Mouse (Mus musculus) kidney, postnatal 10 days (tissue): ENCODE measurements around the gene Hist1h2bg.

Experiments
- DNase-seq: peaks from one replicate; pipeline ENCODE4 v3.0.0; 2021; ENCODE audit warnings: mixed read lengths

Hist1h2bg gene

GRCm38 (mm10) chr13:23571022-23571503 lies at the start of gene Hist1h2bg, which contains the start of gene Hist1h2ae:
TSS of gene Hist1h2bg (plus strand) at chr13:23571396.
TSS of gene Hist1h2ae (minus strand) at chr13:23571220.
- DNase-seq = peak; percentile 69

GRCm38 (mm10) chr13:23521703-23522102 lies 49.5 kb upstream of the Hist1h2bg start:
- peak; percentile 83 for DNase-seq

GRCm38 (mm10) chr13:23523976-23524375 lies 47.2 kb upstream of the Hist1h2bg start:
- DNase-seq = no peak

GRCm38 (mm10) chr13:23524654-23525053 lies 46.5 kb upstream of the Hist1h2bg start:
- DNase-seq = peak; percentile 77

- DNase-seq = peak; percentile 38
Measured at GRCm38 (mm10) chr13:23525901-23526300, 45.3 kb upstream of the Hist1h2bg start.

GRCm38 (mm10) chr13:23526312-23526711 lies 44.9 kb upstream of the Hist1h2bg start:
- peak; percentile 93 for DNase-seq

- no peak for DNase-seq
Measured at GRCm38 (mm10) chr13:23529005-23529404, 42.2 kb upstream of the Hist1h2bg start.

- DNase-seq = no peak
Measured at GRCm38 (mm10) chr13:23529480-23530165, 41.6 kb upstream of the Hist1h2bg start.

GRCm38 (mm10) chr13:23530181-23530900 lies 40.9 kb upstream of the Hist1h2bg start:
- DNase-seq = peak; percentile 73

GRCm38 (mm10) chr13:23530901-23531875 lies 40.0 kb upstream of the Hist1h2bg start, which contains the start of gene Hist1h4h:
TSS of gene Hist1h4h (plus strand) at chr13:23531050.
- peak; percentile 97 for DNase-seq

GRCm38 (mm10) chr13:23532262-23533075 lies 38.7 kb upstream of the Hist1h2bg start:
- no peak for DNase-seq

GRCm38 (mm10) chr13:23533560-23534367 lies 37.4 kb upstream of the Hist1h2bg start, which contains the start of gene Hist1h2af:
TSS of gene Hist1h2af (plus strand) at chr13:23533906.
- DNase-seq = peak; percentile 80

GRCm38 (mm10) chr13:23534368-23535131 lies 36.6 kb upstream of the Hist1h2bg start:
- DNase-seq = peak; percentile 20

- peak; percentile 91 for DNase-seq
Measured at GRCm38 (mm10) chr13:23535137-23536075, 35.8 kb upstream of the Hist1h2bg start, which contains the start of gene Hist1h3g. TSS of gene Hist1h3g (plus strand) at chr13:23535422.

- no peak for DNase-seq
Measured at GRCm38 (mm10) chr13:23536076-23536822, 34.9 kb upstream of the Hist1h2bg start.

- no peak for DNase-seq
Measured at GRCm38 (mm10) chr13:23537006-23537710, 34.0 kb upstream of the Hist1h2bg start.

GRCm38 (mm10) chr13:23538249-23538648 lies 32.9 kb upstream of the Hist1h2bg start:
- DNase-seq = no peak
